Comparison of ENCODE assay signal across 8 mouse cellular contexts in the genomic region with DNA sequence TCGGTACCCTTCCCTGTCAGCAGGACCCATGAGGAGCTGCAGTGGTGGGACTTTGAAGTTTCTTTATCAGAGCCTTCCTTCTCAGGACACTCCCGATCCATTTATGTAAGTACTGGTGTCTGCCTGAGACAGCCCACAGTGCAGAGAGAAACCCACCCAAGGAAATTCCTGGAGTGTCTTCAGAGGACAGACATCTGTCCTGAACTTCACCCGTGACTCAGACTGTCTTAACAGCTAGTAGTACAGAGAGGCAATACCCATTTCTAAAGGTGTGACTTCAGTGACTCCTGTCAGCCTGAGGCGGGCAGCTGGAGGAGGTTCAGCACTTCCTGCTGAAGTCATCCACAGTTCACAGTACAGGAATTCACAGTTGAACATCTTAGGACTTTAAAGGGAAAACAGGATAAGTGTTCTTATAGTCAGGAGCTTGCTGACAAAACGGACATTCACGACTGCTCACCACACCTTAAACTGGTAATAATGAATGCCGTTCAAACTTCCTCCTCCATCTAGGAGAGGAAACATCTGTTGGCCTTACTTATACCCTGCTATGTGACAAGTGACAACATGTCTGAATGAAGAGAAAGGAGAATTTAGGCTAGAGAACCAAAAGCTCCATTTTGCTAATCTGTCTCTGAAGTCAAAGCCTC. TPM values are rescaled to one million over a fixed set of nuclear protein-coding genes. Genes with fewer than 3 reads are reported as not detected.
DNase-seq lines count a peak whose midpoint lies in the region; ATAC-seq and TF ChIP-seq lines count a peak whose summit lies in the region.

No protein-coding gene starts in this region.

- ATAC-seq in embryonic facial prominence, embryonic 14.5 days (ENCODE audit: low read depth) = peak; percentile 62; the same call in 1 of the 2 replicates
- ATAC-seq in intestine, postnatal 0 days = peak; percentile 68
- ATAC-seq in lung, postnatal 0 days = peak; percentile 86

- no peak overlapping the region for H3K4me3 ChIP-seq in embryonic facial prominence, embryonic 14.5 days (ENCODE audit: low read depth, low read length)
- H3K4me3 ChIP-seq in intestine, postnatal 0 days (ENCODE audit: low read depth, low read length) = no peak overlapping the region
- H3K4me3 ChIP-seq in lung, postnatal 0 days (ENCODE audit: low read depth, low read length) = no peak overlapping the region

- TF ChIP-seq EP300 in lung, postnatal 0 days (IDR thresholded peaks at IDR 0.05) = peak; percentile 56

- H3K27ac ChIP-seq in embryonic facial prominence, embryonic 14.5 days (replicated peaks; ENCODE audit: low read depth, low read length) = 0 out of 2 replicates have a peak overlapping the region, but pooled peaks have one; percentile 3
- H3K27ac ChIP-seq in intestine, postnatal 0 days (ENCODE audit: low read depth, low read length) = peak overlapping the region; percentile 10; the same call in 1 of the 2 replicates
- H3K27ac ChIP-seq in lung, postnatal 0 days (ENCODE audit: low read length) = peak overlapping the region; percentile 16; the same call in 1 of the 2 replicates

- H3K36me3 ChIP-seq in embryonic facial prominence, embryonic 14.5 days (ENCODE audit: control insufficient read depth, insufficient read depth, low read length) = no peaks in the 10 kb centered on the region
- H3K36me3 ChIP-seq in intestine, postnatal 0 days (ENCODE audit: control insufficient read depth, insufficient read depth) = no peaks in the 10 kb centered on the region
- H3K36me3 ChIP-seq in lung, postnatal 0 days (ENCODE audit: insufficient read depth, low read length) = no peaks in the 10 kb centered on the region

- no peak for TF ChIP-seq CTCF in intestine, postnatal 0 days (IDR thresholded peaks at IDR 0.05; ENCODE audit: low read depth)
- TF ChIP-seq CTCF in lung, postnatal 0 days (IDR thresholded peaks at IDR 0.05) = no peak

- peak; percentile 20 for DNase-seq in CD4-positive, CD25-positive, alpha-beta regulatory T cell, adult 2 months (ENCODE audit: low read depth, low spot score)
- DNase-seq in embryonic facial prominence, embryonic 14.5 days (ENCODE audit: low spot score) = peak; percentile 46
- peak; percentile 80 for DNase-seq in lung, postnatal 0 days (ENCODE audit: low spot score)
- no peak for DNase-seq in adipocyte (ENCODE audit: low spot score)
- DNase-seq in ovary, adult 18-20 months (ENCODE audit: low spot score) = no peak
- DNase-seq in gastrocnemius, postnatal 25 days = no peak
- no peak for DNase-seq in adrenal gland, adult 18-20 months (ENCODE audit: low spot score in 2 of 2)

- no peaks in the 10 kb centered on the region for H3K9me3 ChIP-seq in embryonic facial prominence, embryonic 14.5 days (ENCODE audit: control insufficient read depth, low read length)
- no peaks in the 10 kb centered on the region for H3K9me3 ChIP-seq in intestine, postnatal 0 days (ENCODE audit: control insufficient read depth)
- H3K9me3 ChIP-seq in lung, postnatal 0 days (ENCODE audit: low read length) = no peaks in the 10 kb centered on the region

- peaks cover 8% of the 10 kb centered on the region; the same call in 1 of the 2 replicates for H3K4me1 ChIP-seq in embryonic facial prominence, embryonic 14.5 days (ENCODE audit: control insufficient read depth, insufficient read depth, low read length)
- H3K4me1 ChIP-seq in intestine, postnatal 0 days (replicated peaks; ENCODE audit: control insufficient read depth, insufficient read depth, low read length) = no peaks in the 10 kb centered on the region
- H3K4me1 ChIP-seq in lung, postnatal 0 days (ENCODE audit: insufficient read depth, low read depth, low read length) = peaks cover 19% of the 10 kb centered on the region; the same call in 1 of the 2 replicates

- 0 out of 2 replicates have a peak overlapping the region, but pooled peaks have one; percentile 3 for H3K4me2 ChIP-seq in embryonic facial prominence, embryonic 14.5 days (ENCODE audit: low read depth, low read length)
- peak overlapping the region; percentile 37 for H3K4me2 ChIP-seq in intestine, postnatal 0 days (replicated peaks; ENCODE audit: low read depth)
- H3K4me2 ChIP-seq in lung, postnatal 0 days (replicated peaks; ENCODE audit: low read depth, low read length) = peak overlapping the region; percentile 14; the same call in 1 of the 2 replicates

- WGBS in embryonic facial prominence, embryonic 14.5 days = 39% methylated on average over 7 of the region's 7 CpGs
- 12% methylated on average over 7 of the region's 7 CpGs for WGBS in intestine, postnatal 0 days
- WGBS in lung, postnatal 0 days = 4% methylated on average over 7 of the region's 7 CpGs

- H3K27me3 ChIP-seq in embryonic facial prominence, embryonic 14.5 days (replicated peaks; ENCODE audit: control insufficient read depth, insufficient read depth, low read length) = no peaks in the 10 kb centered on the region
- H3K27me3 ChIP-seq in intestine, postnatal 0 days (replicated peaks; ENCODE audit: control insufficient read depth, insufficient read depth, low read length) = no peaks in the 10 kb centered on the region
- H3K27me3 ChIP-seq in lung, postnatal 0 days (replicated peaks; ENCODE audit: insufficient read depth, low read length) = no peaks in the 10 kb centered on the region

- no peak overlapping the region for H3K9ac ChIP-seq in embryonic facial prominence, embryonic 14.5 days (ENCODE audit: low read depth, low read length)
- H3K9ac ChIP-seq in intestine, postnatal 0 days (ENCODE audit: low read depth, low read length) = no peak overlapping the region
- no peak overlapping the region for H3K9ac ChIP-seq in lung, postnatal 0 days (replicated peaks; ENCODE audit: low read depth)

RNA-seq across cellular contexts. Expression of a gene that starts 35.5 kb away (rescaled TPM):
- 23.6 TPM in 2 replicates for polyA plus RNA-seq in embryonic facial prominence, embryonic 14.5 days (2014; fragmentation: Nextera tagmentation; extraction: Ambion mirVana)
- 9.9 TPM in 2 replicates for polyA plus RNA-seq in intestine, postnatal 0 days (2015; fragmentation: Nextera tagmentation; extraction: Ambion mirVana)
- 7.9 and 8.6 TPM in 2 replicates for polyA plus RNA-seq in lung, postnatal 0 days (2015; fragmentation: Nextera tagmentation; extraction: Ambion mirVana)
- 1 to 10 TPM; 1.6 to 3.1 TPM for total RNA-seq in gastrocnemius, postnatal 25 days (2021)
- total RNA-seq in adrenal gland, adult 18-20 months (2021) = 1 to 10 TPM; 5.2 to 7.3 TPM

Comparison
In these comparisons a context has a peak if more than half of its experiments do, and no peak if none do; other contexts are left out.
1. DNase-seq: peak in CD4-positive, CD25-positive, alpha-beta regulatory T cell, adult 2 months (single experiment), embryonic facial prominence, embryonic 14.5 days (single experiment) and lung, postnatal 0 days (single experiment); none in adipocyte (single experiment), ovary, adult 18-20 months (single experiment), gastrocnemius, postnatal 25 days (single experiment) and adrenal gland, adult 18-20 months (0 of 2).
2. Peak in every context shown above with its lines, with median percentiles within 50 percentile points of each other: ATAC-seq, H3K27ac ChIP-seq and H3K4me2 ChIP-seq.